Mouse (Mus musculus) lung, postnatal 0 days (tissue): ENCODE measurements around the gene Casp2. TPM values are rescaled to one million over a fixed set of nuclear protein-coding genes. Genes with fewer than 3 reads are reported as not detected.

ENCODE experiments used
- ATAC-seq: fragments of 200-750 bp; cut with Nextera tagmentation; 2 replicates; pipeline ENCODE4 v1.8.0; 2017; ENCODE audit warnings: moderate library complexity
- DNase-seq: peaks from one replicate; pipeline ENCODE4 v3.0.0-alpha.2; 2016; ENCODE audit warnings: low spot score
- H3K27ac ChIP-seq: fragments of 300-500 bp; sonication (generic); 2 replicates; pipeline ENCODE4 v1.5.1; 2014; ENCODE audit warnings: antibody characterized with exemption, mild to moderate bottlenecking, low read length, mixed read lengths
- H3K27me3 ChIP-seq: fragments of 300-500 bp; sonication (generic); replicated peaks from 2 replicates; pipeline ENCODE4 v1.6.1; 2014; ENCODE audit warnings: low read length, mixed read lengths; ENCODE audit not compliant: insufficient read depth
- H3K36me3 ChIP-seq: fragments of 300-500 bp; sonication (generic); 2 replicates; pipeline ENCODE4 v1.6.1; 2014; ENCODE audit warnings: low read length, mixed read lengths; ENCODE audit not compliant: insufficient read depth
- H3K4me1 ChIP-seq: fragments of 300-500 bp; sonication (generic); 2 replicates; pipeline ENCODE4 v1.6.1; 2014; ENCODE audit warnings: antibody characterized with exemption, low read depth, low read length, mixed read lengths; ENCODE audit not compliant: insufficient read depth
- H3K4me2 ChIP-seq: fragments of 300-500 bp; sonication (generic); replicated peaks from 2 replicates; pipeline ENCODE4 v1.6.1; 2014; ENCODE audit warnings: low read depth, mild to moderate bottlenecking, low read length, moderate library complexity, mixed read lengths
- H3K4me3 ChIP-seq: fragments of 300-500 bp; sonication (generic); 2 replicates; pipeline ENCODE4 v1.5.1; 2014; ENCODE audit warnings: low read depth, low read length
- H3K9ac ChIP-seq: fragments of 300-500 bp; sonication (generic); replicated peaks from 2 replicates; pipeline ENCODE4 v1.6.1; 2014; ENCODE audit warnings: low read depth, mild to moderate bottlenecking
- H3K9me3 ChIP-seq: fragments of 300-500 bp; sonication (generic); 2 replicates; pipeline ENCODE4 v1.6.1; 2016; ENCODE audit warnings: low read length, mixed read lengths
- CTCF ChIP-seq: IDR thresholded peaks from 2 replicates; pipeline ENCODE4 v1.5.1; 2016; ENCODE audit warnings: antibody characterized with exemption, mild to moderate bottlenecking
- EP300 ChIP-seq: IDR thresholded peaks from 2 replicates; pipeline ENCODE4 v1.6.1; 2016; ENCODE audit warnings: antibody characterized with exemption, mild to moderate bottlenecking, control low read depth
- WGBS: fragments of 180-500 bp; shearing (Covaris S2); extraction: QIAGEN DNeasy Blood & Tissue Kit; methylation state at CpG from one replicate; pipeline ENCODE4 v1.1.7; 2014; 5-methylcytosine and 5-hydroxymethylcytosine counted together
- polyA plus RNA-seq: library from polyadenylated mRNA; unstranded; fragments of >200 nt; fragmentation: Nextera tagmentation; extraction: Ambion mirVana; gene quantifications from 2 replicates; pipeline ENCODE4 v1.2.1, GENCODE M21; 2015

The Casp2 gene
- polyA plus RNA-seq, 1 experiment from 2014 or later = 29.0 TPM

GRCm38 (mm10) chr6:42270817-42271216, 6.0 kb downstream of the Casp2 start:
- Histone ChIP-seq H3K27ac (no peak overlapping the region), H3K4me2 (no peak overlapping the region), H3K4me3 (no peak overlapping the region), H3K36me3 (peaks cover 35% of the 10 kb centered on the region), H3K9ac (no peak overlapping the region), H3K9me3 (no peaks in the 10 kb centered on the region), H3K4me1 (no peaks in the 10 kb centered on the region), H3K27me3 (no peaks in the 10 kb centered on the region)
- TF ChIP-seq EP300 = no peak
- no peak for ATAC-seq
- no peak for DNase-seq

DNA sequence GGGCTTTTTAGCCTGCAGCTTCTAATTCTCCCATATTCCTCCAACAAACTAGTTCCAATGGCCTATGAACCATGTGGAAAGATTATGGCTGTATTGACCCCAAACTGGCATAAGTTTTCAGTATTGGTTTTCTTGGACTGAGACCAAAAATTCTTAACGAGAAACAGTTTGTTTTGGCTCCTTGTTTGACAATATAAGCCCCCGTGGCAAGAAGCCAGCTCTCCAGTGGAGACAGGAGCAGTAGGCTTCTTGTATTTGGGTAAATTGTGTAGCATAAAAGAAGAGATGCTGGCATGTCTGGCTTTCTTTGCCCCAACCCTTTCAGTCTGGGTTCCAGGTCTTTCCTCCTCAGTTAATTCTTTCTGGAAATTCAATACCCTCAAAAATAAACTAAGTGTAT, 11.4 kb downstream of the Casp2 start:
- Histone ChIP-seq H3K9me3 (no peaks in the 10 kb centered on the region), H3K27me3 (no peaks in the 10 kb centered on the region), H3K4me1 (no peaks in the 10 kb centered on the region), H3K27ac (no peak overlapping the region), H3K4me3 (no peak overlapping the region), H3K4me2 (no peak overlapping the region), H3K36me3 (peaks cover 56% of the 10 kb centered on the region), H3K9ac (no peak overlapping the region)
- ATAC-seq = no peak
- TF ChIP-seq CTCF (no peak), EP300 (no peak)
- WGBS = 46% methylated on average over 2 of the region's 2 CpGs
- DNase-seq = no peak

- Histone ChIP-seq H3K36me3 (peaks cover 28% of the 10 kb centered on the region; the same call in 1 of the 2 replicates), H3K27me3 (no peaks in the 10 kb centered on the region), H3K27ac (no peak overlapping the region), H3K4me1 (no peaks in the 10 kb centered on the region), H3K4me3 (no peak overlapping the region), H3K9me3 (no peaks in the 10 kb centered on the region), H3K4me2 (no peak overlapping the region), H3K9ac (no peak overlapping the region)
- TF ChIP-seq CTCF = no peak
- TF ChIP-seq EP300 = no peak
- ATAC-seq = no peak
- 75% methylated on average over 5 of the region's 5 CpGs for WGBS
- no peak for DNase-seq
These were observed 18.2 kb downstream of the Casp2 start for GRCm38 (mm10) chr6:42282865-42283528.

GRCm38 (mm10) chr6:42286448-42286847, 21.7 kb downstream of the Casp2 start, which contains the start of gene Clcn1:
Clcn1 (plus strand) TSS chr6:42286685.
- DNase-seq = no peak
- Histone ChIP-seq H3K36me3 (peaks cover 6% of the 10 kb centered on the region; the same call in 1 of the 2 replicates), H3K9ac (no peak within 1 kb of the TSS), H3K4me2 (no peak within 1 kb of the TSS), H3K27me3 (no peaks in the 10 kb centered on the region), H3K4me3 (no peak within 1 kb of the TSS), H3K27ac (no peak within 1 kb of the TSS), H3K4me1 (no peaks in the 10 kb centered on the region), H3K9me3 (no peaks in the 10 kb centered on the region)
- 69% methylated on average over 5 of the region's 5 CpGs for WGBS
- no peak for TF ChIP-seq CTCF
- TF ChIP-seq EP300 = no peak
- no peak for ATAC-seq

DNA sequence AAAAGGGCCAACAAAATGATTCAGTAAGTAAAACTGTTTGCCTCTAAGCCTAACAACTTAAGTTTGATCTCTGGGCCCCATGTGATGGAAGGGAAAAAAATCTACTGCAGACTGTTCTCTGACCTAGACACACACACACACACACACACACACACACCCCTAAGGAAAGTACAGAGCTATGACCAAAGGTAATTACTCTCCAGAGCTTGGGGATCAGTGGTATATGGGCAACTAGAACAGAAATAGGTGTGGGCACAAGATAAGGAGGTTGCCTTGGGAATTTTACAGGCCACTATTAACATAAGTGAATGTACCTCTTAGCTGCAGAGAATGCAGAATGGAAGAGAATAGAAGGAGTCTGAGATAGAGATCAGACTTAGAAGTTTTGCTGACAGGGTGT, 22.8 kb downstream of the Casp2 start:
- DNase-seq = no peak
- no peak for ATAC-seq

DNA sequence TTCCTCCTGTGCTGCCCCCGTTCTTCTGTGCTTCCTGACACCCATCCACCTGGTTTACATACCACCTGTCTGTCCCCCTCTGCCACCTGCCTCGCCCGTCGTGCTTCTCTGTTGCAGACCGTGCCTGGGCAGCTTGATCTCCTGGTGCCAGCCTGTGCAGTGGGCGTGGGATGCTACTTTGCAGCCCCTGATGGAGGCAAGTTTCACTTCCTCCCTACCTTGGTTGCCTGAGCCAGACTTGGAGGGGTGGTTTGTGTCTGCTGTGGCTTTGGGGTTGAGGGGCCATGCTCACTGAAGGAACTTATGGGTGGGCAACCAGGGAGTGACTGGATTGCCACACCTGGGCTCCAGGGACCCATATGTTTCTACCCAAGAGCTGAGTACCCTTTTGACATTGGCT, 28.5 kb downstream of the Casp2 start:
- no peaks in the 10 kb centered on the region for H3K4me1 ChIP-seq
- no peak overlapping the region for H3K9ac ChIP-seq
- H3K27me3 ChIP-seq = no peaks in the 10 kb centered on the region
- WGBS = 83% methylated on average over 6 of the region's 6 CpGs
- H3K9me3 ChIP-seq = no peaks in the 10 kb centered on the region
- H3K4me2 ChIP-seq = no peak overlapping the region
- ATAC-seq = no peak
- DNase-seq = no peak
- H3K27ac ChIP-seq = no peak overlapping the region
- no peaks in the 10 kb centered on the region for H3K36me3 ChIP-seq
- TF ChIP-seq EP300 (no peak), CTCF (no peak)
- no peak overlapping the region for H3K4me3 ChIP-seq

More for the DNA sequence above, 22.8 kb downstream of the Casp2 start:
- Histone ChIP-seq H3K27ac (no peak overlapping the region), H3K9me3 (no peaks in the 10 kb centered on the region), H3K36me3 (peaks cover 4% of the 10 kb centered on the region; the same call in 1 of the 2 replicates), H3K27me3 (no peaks in the 10 kb centered on the region), H3K4me1 (no peaks in the 10 kb centered on the region), H3K9ac (no peak overlapping the region), H3K4me3 (no peak overlapping the region), H3K4me2 (no peak overlapping the region)
- TF ChIP-seq CTCF (no peak), EP300 (no peak)
